Comparison of ENCODE assay signal across 9 mouse cellular contexts in the genomic region with DNA sequence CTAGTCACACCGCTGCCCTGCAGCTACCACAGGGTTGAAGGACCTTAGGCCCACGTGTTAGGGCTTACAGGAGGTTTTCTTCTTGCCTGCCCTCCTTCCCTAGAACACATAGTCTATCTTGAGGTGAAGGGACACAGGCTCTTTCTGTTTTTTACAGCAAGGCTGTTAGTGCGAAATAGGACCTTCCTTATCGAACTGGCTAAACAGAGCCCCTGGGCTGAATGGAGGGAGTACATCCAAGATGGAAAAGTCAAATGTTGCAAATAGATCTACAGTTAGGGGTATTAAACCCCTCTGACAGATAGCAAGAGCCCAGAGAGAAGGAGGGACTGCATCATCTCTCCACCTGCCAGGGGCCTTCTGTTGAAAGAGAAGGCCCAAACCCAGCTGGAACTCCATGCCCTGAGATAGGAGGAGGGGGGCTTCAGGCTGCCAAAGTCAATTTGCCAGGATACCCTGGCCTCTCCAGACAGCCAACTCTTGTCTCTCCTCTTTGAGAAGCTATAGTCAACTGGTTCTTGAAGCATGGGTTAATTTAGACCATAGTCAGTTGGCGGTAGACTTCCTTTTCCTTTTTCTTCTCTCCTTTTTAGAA. TPM values are rescaled to one million over a fixed set of nuclear protein-coding genes. Genes with fewer than 3 reads are reported as not detected.
DNase-seq lines count a peak whose midpoint lies in the region; ATAC-seq and TF ChIP-seq lines count a peak whose summit lies in the region.
"Had no signal": no experiment of that assay in that cellular context is flagged by ENCODE, and none has a peak within 500 bp of the region (broad histone marks: within the 10 kb centered on the region; RNA-seq: fewer than 3 reads in every experiment).

No protein-coding gene starts in this region.

- H3K27ac ChIP-seq in forebrain, embryonic 10.5 days, result peak overlapping the region; percentile 95
- H3K27ac ChIP-seq in forebrain, embryonic 16.5 days (ENCODE audit: low read length), result no peak overlapping the region
- no peak overlapping the region for H3K27ac ChIP-seq in ES-Bruce4 (ENCODE audit: insufficient read depth, low read length)
- peak overlapping the region; percentile 97 for H3K27ac ChIP-seq in hindbrain, embryonic 10.5 days
- no peak overlapping the region for H3K27ac ChIP-seq in midbrain, embryonic 14.5 days (replicated peaks; ENCODE audit: low read depth, low read length)
- H3K27ac ChIP-seq: macrophage had no signal

- no peaks in the 10 kb centered on the region for H3K9me3 ChIP-seq in forebrain, embryonic 10.5 days
- no peaks in the 10 kb centered on the region for H3K9me3 ChIP-seq in forebrain, embryonic 16.5 days (ENCODE audit: control insufficient read depth, low read length)
- no peaks in the 10 kb centered on the region for H3K9me3 ChIP-seq in ES-Bruce4 (replicated peaks; ENCODE audit: control insufficient read depth, insufficient read depth, low read length, poor library complexity, severe bottlenecking)
- no peaks in the 10 kb centered on the region for H3K9me3 ChIP-seq in hindbrain, embryonic 10.5 days
- no peaks in the 10 kb centered on the region for H3K9me3 ChIP-seq in midbrain, embryonic 14.5 days (ENCODE audit: control insufficient read depth, low read length)

- H3K27me3 ChIP-seq in forebrain, embryonic 10.5 days (ENCODE audit: poor library complexity, severe bottlenecking), result peaks cover 74% of the 10 kb centered on the region
- peaks cover 32% of the 10 kb centered on the region for H3K27me3 ChIP-seq in forebrain, embryonic 16.5 days (replicated peaks; ENCODE audit: control insufficient read depth, insufficient read depth, low read length)
- 0 out of 2 replicates have a peak, but pooled peaks cover 4% of the 10 kb centered on the region for H3K27me3 ChIP-seq in ES-Bruce4 (ENCODE audit: control insufficient read depth, insufficient read depth, low read length, poor library complexity, severe bottlenecking)
- H3K27me3 ChIP-seq in hindbrain, embryonic 10.5 days (ENCODE audit: insufficient read depth, poor library complexity, severe bottlenecking), result peaks cover 88% of the 10 kb centered on the region
- H3K27me3 ChIP-seq in midbrain, embryonic 14.5 days (ENCODE audit: control insufficient read depth, insufficient read depth, low read length), result peaks cover 87% of the 10 kb centered on the region

- H3K36me3 ChIP-seq in forebrain, embryonic 10.5 days (replicated peaks), result peaks cover 3% of the 10 kb centered on the region; the same call in 1 of the 2 replicates
- H3K36me3 ChIP-seq in forebrain, embryonic 16.5 days (ENCODE audit: control insufficient read depth, insufficient read depth), result no peaks in the 10 kb centered on the region
- H3K36me3 ChIP-seq in ES-Bruce4 (ENCODE audit: control insufficient read depth, insufficient read depth, low read length, poor library complexity, severe bottlenecking), result no peaks in the 10 kb centered on the region
- H3K36me3 ChIP-seq in hindbrain, embryonic 10.5 days, result no peaks in the 10 kb centered on the region
- H3K36me3 ChIP-seq in midbrain, embryonic 14.5 days (ENCODE audit: control insufficient read depth, insufficient read depth, low read length), result no peaks in the 10 kb centered on the region

- H3K9ac ChIP-seq in forebrain, embryonic 16.5 days (replicated peaks; ENCODE audit: low read depth, low read length), result no peak overlapping the region
- H3K9ac ChIP-seq in ES-Bruce4 (ENCODE audit: low read depth, poor library complexity, severe bottlenecking), result no peak overlapping the region
- H3K9ac ChIP-seq in midbrain, embryonic 14.5 days (replicated peaks; ENCODE audit: low read length), result no peak overlapping the region

- H3K4me2 ChIP-seq in forebrain, embryonic 16.5 days (ENCODE audit: low read length), result no peak overlapping the region
- H3K4me2 ChIP-seq in midbrain, embryonic 14.5 days (ENCODE audit: low read length), result peak overlapping the region; percentile 63; the same call in 1 of the 2 replicates

- no peak for TF ChIP-seq EP300 in ES-Bruce4 (IDR thresholded peaks at IDR 0.05; ENCODE audit: insufficient read depth, low read depth, low read length)

- peak overlapping the region; percentile 64 for H3K4me3 ChIP-seq in forebrain, embryonic 10.5 days
- H3K4me3 ChIP-seq in forebrain, embryonic 16.5 days (replicated peaks; ENCODE audit: low read length), result no peak overlapping the region
- peak overlapping the region; percentile 48 for H3K4me3 ChIP-seq in ES-Bruce4 (ENCODE audit: low read depth, low read length)
- peak overlapping the region; percentile 60 for H3K4me3 ChIP-seq in hindbrain, embryonic 10.5 days
- H3K4me3 ChIP-seq in midbrain, embryonic 14.5 days (replicated peaks; ENCODE audit: low read depth, low read length), result no peak overlapping the region

- WGBS in forebrain, embryonic 10.5 days, result 50% methylated on average over 5 of the region's 5 CpGs
- 62% methylated on average over 5 of the region's 5 CpGs for WGBS in forebrain, embryonic 16.5 days
- WGBS in hindbrain, embryonic 10.5 days, result 44% methylated on average over 5 of the region's 5 CpGs
- 38% methylated on average over 5 of the region's 5 CpGs for WGBS in midbrain, embryonic 14.5 days

- TF ChIP-seq POLR2A in ES-Bruce4 (IDR thresholded peaks at IDR 0.05; ENCODE audit: insufficient read depth, low read length), result no peak

- ATAC-seq in forebrain, embryonic 16.5 days, result no peak
- no peak for ATAC-seq in midbrain, embryonic 14.5 days (ENCODE audit: low FRiP score, low TSS enrichment)

- no peak for DNase-seq in forebrain, embryonic 10.5 days (ENCODE audit: extremely low spot score, low spot score)
- DNase-seq in hindbrain, embryonic 10.5 days (ENCODE audit: low spot score), result peak; percentile 27
- DNase-seq in midbrain, embryonic 14.5 days, result no peak
- no peak for DNase-seq in right cerebral cortex, postnatal 14 days
- no peak for DNase-seq in lung, postnatal 36 days
- no peak for DNase-seq in lung, postnatal 10 days

- H3K4me1 ChIP-seq in forebrain, embryonic 10.5 days, result peaks cover 75% of the 10 kb centered on the region
- peaks cover 37% of the 10 kb centered on the region for H3K4me1 ChIP-seq in forebrain, embryonic 16.5 days (replicated peaks; ENCODE audit: control insufficient read depth, insufficient read depth, low read length)
- no peaks in the 10 kb centered on the region for H3K4me1 ChIP-seq in ES-Bruce4 (ENCODE audit: control insufficient read depth, insufficient read depth, low read length)
- H3K4me1 ChIP-seq in hindbrain, embryonic 10.5 days (replicated peaks), result peaks cover 73% of the 10 kb centered on the region
- peaks cover 26% of the 10 kb centered on the region; the same call in 1 of the 2 replicates for H3K4me1 ChIP-seq in midbrain, embryonic 14.5 days (ENCODE audit: control insufficient read depth, insufficient read depth, low read length)

- no peak for TF ChIP-seq CTCF in ES-Bruce4 (IDR thresholded peaks at IDR 0.05; ENCODE audit: low read depth, low read length)

RNA-seq across cellular contexts. Expression of a gene that starts 0.7 kb away (rescaled TPM):
- polyA plus RNA-seq in forebrain, embryonic 10.5 days (2016; fragmentation: Nextera tagmentation; extraction: Ambion mirVana), result 1.0 and 1.9 TPM in 2 replicates
- polyA plus RNA-seq in forebrain, embryonic 16.5 days (2015; fragmentation: Nextera tagmentation; extraction: Ambion mirVana), result 0.40 and 0.47 TPM in 2 replicates
- 0.33 and 0.40 TPM in 2 replicates for polyA plus RNA-seq in ES-Bruce4 (2011; ENCODE audit: insufficient read depth, insufficient read length, low read depth, missing spikeins)
- 1.9 and 2.4 TPM in 2 replicates for polyA plus RNA-seq in hindbrain, embryonic 10.5 days (2016; fragmentation: Nextera tagmentation; extraction: Ambion mirVana)
- 0.70 and 0.75 TPM in 2 replicates for polyA plus RNA-seq in midbrain, embryonic 14.5 days (2014; fragmentation: Nextera tagmentation; extraction: Ambion mirVana)
- polyA plus RNA-seq: macrophage had no signal

RNA-seq across cellular contexts. Expression of a gene that starts 13.8 kb away (rescaled TPM):
- polyA plus RNA-seq in forebrain, embryonic 10.5 days (2016; fragmentation: Nextera tagmentation; extraction: Ambion mirVana), result 20.7 and 21.5 TPM in 2 replicates
- 5.5 and 8.7 TPM in 2 replicates for polyA plus RNA-seq in forebrain, embryonic 16.5 days (2015; fragmentation: Nextera tagmentation; extraction: Ambion mirVana)
- 24.8 and 26.6 TPM in 2 replicates for polyA plus RNA-seq in ES-Bruce4 (2011; ENCODE audit: insufficient read depth, insufficient read length, low read depth, missing spikeins)
- polyA plus RNA-seq in hindbrain, embryonic 10.5 days (2016; fragmentation: Nextera tagmentation; extraction: Ambion mirVana), result 16.5 and 20.3 TPM in 2 replicates
- polyA plus RNA-seq in midbrain, embryonic 14.5 days (2014; fragmentation: Nextera tagmentation; extraction: Ambion mirVana), result 9.9 and 14.9 TPM in 2 replicates
- polyA plus RNA-seq: macrophage had no signal

RNA-seq across cellular contexts. Expression of a gene that starts 23.6 kb away (rescaled TPM):
- 7.0 and 7.3 TPM in 2 replicates for polyA plus RNA-seq in forebrain, embryonic 10.5 days (2016; fragmentation: Nextera tagmentation; extraction: Ambion mirVana)
- 4.4 and 5.6 TPM in 2 replicates for polyA plus RNA-seq in forebrain, embryonic 16.5 days (2015; fragmentation: Nextera tagmentation; extraction: Ambion mirVana)
- polyA plus RNA-seq in ES-Bruce4 (2011; ENCODE audit: insufficient read depth, insufficient read length, low read depth, missing spikeins), result 25.2 and 27.0 TPM in 2 replicates
- polyA plus RNA-seq in hindbrain, embryonic 10.5 days (2016; fragmentation: Nextera tagmentation; extraction: Ambion mirVana), result 7.2 and 10.1 TPM in 2 replicates
- 10.3 and 10.8 TPM in 2 replicates for polyA plus RNA-seq in midbrain, embryonic 14.5 days (2014; fragmentation: Nextera tagmentation; extraction: Ambion mirVana)
- polyA plus RNA-seq: macrophage had no signal

RNA-seq across cellular contexts. Expression of a gene that starts 38.7 kb away (rescaled TPM):
- 0.27 TPM in 1 of 2 replicates, not detected in the other for polyA plus RNA-seq in forebrain, embryonic 10.5 days (2016; fragmentation: Nextera tagmentation; extraction: Ambion mirVana)
- 0.16 and 0.41 TPM in 2 replicates for polyA plus RNA-seq in forebrain, embryonic 16.5 days (2015; fragmentation: Nextera tagmentation; extraction: Ambion mirVana)
- polyA plus RNA-seq in ES-Bruce4 (2011; ENCODE audit: insufficient read depth, insufficient read length, low read depth, missing spikeins), result not detected in 2 replicates
- 0.24 and 0.29 TPM in 2 replicates for polyA plus RNA-seq in hindbrain, embryonic 10.5 days (2016; fragmentation: Nextera tagmentation; extraction: Ambion mirVana)
- polyA plus RNA-seq in midbrain, embryonic 14.5 days (2014; fragmentation: Nextera tagmentation; extraction: Ambion mirVana), result 0.38 and 0.72 TPM in 2 replicates
- polyA plus RNA-seq: macrophage had no signal

Comparison
In these comparisons a context has a peak if more than half of its experiments do, and no peak if none do; other contexts are left out.
1. H3K27ac ChIP-seq: peak in forebrain, embryonic 10.5 days (single experiment) and hindbrain, embryonic 10.5 days (single experiment); none in forebrain, embryonic 16.5 days (single experiment), ES-Bruce4 (single experiment) and midbrain, embryonic 14.5 days (single experiment).
2. H3K4me3 ChIP-seq: peak in forebrain, embryonic 10.5 days (single experiment), ES-Bruce4 (single experiment) and hindbrain, embryonic 10.5 days (single experiment); none in forebrain, embryonic 16.5 days (single experiment) and midbrain, embryonic 14.5 days (single experiment).